Mouse (Mus musculus) left cerebral cortex, adult 9 months (tissue): ENCODE measurements around the gene Rnaseh2a.

Source experiments
- DNase-seq, 2 experiments: peaks; one replicate each; pipeline ENCODE4 v3.0.0; 2022; ENCODE audit warnings: low spot score in 2 of 2

Gene Rnaseh2a

DNA sequence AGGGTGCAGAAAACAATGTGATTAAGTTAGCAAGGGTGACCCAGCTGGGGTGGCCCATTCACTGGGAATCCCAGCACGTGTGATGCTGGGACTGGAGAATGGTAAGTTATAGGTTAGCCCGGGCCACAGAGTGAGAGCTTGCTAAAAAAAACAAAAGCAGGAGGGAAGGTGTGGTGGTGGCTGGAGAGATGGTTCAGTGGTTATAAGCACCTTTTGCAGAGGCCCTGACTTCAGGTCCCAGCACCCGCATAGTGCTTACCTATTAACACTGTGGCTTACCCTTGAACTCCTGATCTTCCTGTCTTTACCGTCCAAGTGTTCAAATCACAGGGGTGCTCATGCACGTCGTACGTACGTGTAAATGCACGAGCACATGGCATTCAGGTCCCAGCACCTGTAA is 62.5 kb downstream of the Rnaseh2a start:
- DNase-seq = no peak
